Mouse (Mus musculus): ENCODE measurements around the gene Camkk2.

Gene Camkk2

DNA sequence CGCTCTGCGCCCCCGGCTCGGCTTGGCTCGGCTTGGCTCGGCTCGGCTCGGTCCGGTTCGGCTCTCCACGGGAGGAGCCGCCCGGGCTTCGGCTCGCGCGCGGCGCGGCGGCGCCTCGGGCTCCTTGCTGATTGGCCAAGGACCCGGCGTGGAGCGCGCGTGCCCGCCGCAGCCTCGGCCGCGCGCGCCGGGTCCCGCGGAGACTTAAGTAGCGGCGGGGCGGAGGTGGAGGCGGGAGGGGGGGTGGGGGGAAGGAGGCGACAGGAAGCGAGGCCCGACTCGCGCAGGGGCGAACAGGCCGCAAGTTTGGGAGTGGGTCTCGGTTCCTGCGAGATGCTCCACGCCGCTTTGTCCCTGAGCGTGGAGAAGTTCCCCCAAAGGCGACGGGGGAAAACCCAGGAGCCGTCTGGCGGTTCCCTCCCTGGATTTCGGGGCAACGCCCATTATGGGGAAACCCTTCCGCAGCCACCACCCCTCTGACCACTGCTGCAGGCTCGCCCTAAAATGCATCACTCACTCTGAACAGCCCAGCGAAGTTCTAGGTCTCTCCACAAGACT, at the start of gene Camkk2:
Gene Camkk2 (minus strand): TSS at position 133 of the 558 bp plus-strand sequence.
- peak; percentile 78 for DNase-seq (ENCODE audit: low spot score)

DNA sequence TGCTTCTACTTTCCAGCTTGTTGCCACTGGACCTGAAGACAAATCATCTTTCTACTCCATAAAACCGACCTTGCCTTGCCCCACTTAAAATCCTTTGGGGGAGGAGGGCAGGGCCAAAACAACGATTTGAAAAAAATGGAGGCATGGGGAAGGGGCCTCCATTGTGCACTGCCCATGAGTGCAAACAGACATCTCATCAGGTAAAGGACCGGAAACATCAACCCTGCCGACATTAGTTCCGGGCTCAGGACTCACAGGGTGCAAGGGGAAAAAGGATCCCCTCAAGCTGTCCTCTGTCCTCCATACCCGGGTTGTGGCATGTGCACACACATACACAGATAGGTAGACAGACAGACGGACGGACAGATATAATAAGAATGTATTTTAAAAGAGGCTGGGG, 45.9 kb upstream of the Camkk2 start:
- DNase-seq (ENCODE audit: low spot score) = no peak

DNA sequence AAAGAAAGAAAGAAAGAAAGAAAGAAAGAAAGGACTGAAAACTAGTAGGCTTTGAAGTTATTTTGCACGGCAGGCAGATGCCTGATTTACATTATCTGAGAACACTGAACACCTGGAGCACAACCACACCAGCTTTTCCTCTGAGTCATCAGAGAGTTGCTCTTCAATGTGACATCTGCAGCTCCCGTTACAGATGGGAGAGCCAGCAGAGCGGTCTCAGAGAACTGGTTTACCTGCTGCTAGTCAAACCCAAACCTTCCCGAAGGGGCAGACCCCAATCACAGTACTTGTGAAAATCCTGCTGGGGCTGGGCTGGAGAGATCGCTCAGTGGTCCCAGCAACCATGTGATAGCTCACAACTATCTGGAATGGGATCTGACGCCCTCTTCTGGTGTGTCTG, 45.2 kb upstream of the Camkk2 start:
- DNase-seq (ENCODE audit: low spot score) = no peak

DNA sequence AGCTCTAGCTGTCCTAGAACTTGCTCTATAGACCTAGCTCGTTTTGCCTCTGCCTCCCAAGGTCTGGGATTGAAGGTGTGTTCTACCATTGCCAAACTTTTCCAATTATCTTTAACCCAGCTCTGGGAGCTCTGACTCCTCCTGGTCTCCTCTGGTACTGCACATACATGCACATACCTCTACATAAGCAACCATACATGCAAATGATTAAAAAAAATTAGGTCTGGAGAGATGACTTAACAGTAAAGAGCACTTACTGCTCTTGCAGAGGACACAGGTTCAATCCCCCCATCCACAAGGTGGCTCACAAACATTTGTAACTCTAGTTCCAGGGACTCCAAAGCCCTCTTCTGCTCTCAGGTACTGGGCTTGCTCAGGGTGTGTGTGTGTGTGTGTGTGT, 44.8 kb upstream of the Camkk2 start:
- no peak for DNase-seq (ENCODE audit: low spot score)

DNA sequence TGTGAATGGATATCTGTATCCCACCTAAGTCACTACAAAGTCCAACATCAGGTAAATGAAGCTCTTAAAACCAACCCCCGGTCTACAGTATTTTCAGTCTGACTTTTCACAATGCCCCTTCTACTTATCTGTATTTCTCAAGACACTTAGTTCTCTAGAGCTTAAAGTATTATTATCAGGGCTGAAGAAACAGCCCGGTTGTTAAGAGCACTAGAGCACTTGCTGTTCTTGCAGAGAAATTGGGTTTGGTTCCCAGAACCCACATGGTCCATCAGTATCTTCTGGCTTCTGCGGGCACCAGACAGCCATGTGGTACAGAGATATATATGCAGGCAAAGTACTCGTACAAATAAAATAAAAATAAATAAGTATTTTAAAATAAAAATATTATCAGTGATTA, 43.2 kb upstream of the Camkk2 start:
- DNase-seq (ENCODE audit: low spot score) = no peak

DNA sequence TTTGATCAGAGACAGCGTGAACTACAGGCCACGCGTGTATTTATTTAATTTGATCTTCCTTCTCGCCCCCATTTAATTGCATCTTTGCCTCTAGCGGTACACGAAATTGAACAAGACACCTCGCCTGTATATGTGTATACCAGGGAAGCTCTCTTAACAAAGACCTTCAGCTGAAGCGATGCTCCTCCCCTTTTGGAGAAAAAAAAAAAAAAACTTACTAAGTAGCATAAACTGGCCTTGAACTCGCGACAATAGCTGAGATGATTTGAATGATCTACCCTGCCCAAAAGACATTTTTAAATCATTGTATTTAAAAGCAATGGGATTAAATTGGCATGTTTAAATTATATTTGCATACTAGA, 42.3 kb upstream of the Camkk2 start:
- no peak for DNase-seq (ENCODE audit: low spot score)

DNA sequence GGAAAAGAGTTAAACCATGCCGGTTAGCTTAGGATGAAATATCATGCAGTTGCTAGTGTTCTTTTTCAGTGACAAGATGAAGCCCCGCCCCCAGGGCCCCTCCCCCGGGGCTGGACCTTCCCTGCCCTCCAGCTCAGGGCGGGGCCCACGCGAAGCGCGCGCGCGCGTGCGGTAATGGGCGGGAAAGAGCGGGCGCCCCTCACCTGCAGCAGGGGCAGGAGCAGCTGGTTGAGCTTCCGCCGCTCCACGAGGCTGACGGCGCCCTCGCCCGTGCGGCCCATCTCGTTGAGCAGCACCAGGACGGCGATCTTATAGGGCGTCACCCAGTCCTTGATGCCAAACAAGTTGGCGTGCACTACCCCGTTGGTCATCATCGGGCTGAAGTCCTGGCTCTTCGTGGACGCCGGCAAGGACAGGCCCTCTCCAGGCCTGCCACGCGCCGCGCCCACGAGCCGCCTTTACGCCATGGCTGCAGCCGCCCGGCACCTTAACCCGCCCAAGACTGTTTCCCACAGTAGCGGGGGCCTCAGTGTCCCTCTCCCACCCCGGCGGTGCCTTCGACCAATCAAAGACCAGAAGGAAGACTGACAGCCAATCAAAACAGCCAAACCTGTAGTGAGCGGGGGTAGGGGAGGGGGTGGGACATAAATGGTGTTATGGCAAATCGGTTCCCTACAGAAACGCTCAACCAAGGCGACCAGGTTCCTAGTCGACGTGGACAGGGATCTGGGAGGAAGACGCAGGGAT, 41.7 kb upstream of the Camkk2 start, which contains the start of gene Anapc5:
Gene Anapc5 (minus strand): TSS at position 563 of the 747 bp plus-strand sequence.
- DNase-seq (ENCODE audit: low spot score) = peak; percentile 92

DNA sequence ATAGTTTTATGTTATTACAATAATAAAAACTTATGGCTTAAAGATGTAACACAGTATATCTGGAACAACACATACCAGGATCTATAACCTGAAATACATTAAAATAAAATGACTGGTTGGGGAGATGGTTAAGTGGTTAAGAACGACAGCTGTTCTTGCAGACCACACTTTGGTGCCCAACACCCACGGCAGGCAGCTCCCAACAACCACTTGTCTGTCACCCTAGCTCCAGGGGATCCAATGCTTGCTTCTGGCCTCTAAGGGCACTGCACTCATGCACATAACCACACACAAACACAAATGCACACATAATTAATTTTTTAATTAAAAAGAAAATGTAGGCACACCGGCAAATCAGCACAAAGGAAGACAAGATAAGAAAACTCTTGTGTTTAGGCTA, 33.5 kb upstream of the Camkk2 start:
- no peak for DNase-seq (ENCODE audit: low spot score)

DNA sequence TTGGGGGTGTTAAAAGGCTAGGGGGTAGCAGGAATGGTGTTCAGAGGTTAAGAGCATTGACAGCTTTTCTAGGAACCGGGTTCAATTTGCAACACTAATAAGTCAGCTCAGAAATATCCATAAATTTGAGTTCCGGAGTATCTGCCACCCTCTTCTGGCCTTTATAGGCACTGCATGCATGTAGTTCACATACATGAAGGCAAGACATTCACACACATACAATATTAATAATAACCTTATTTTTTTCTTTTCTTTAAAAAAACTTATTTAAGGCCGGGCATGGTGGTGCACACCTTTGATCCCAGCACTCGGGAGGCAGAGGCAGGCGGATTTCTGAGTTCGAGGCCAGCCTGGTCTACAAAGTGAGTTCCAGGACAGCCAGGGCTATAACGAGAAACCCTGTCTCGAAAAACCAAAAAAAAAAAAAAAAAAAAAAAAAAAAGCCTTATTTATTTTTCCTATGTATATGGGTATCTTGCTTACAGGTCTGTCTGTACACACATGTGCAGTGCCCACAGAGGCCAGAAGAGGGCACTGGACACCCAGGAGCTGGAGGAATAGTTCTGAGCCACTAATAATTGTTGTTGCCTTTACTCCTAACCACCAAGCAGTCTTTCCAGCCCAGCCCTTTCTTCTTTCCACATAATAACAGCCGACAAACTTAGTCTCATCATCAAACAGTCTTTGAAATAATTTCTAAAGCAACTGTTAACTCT, 32.3 kb upstream of the Camkk2 start:
- DNase-seq (ENCODE audit: low spot score) = peak; percentile 50

DNA sequence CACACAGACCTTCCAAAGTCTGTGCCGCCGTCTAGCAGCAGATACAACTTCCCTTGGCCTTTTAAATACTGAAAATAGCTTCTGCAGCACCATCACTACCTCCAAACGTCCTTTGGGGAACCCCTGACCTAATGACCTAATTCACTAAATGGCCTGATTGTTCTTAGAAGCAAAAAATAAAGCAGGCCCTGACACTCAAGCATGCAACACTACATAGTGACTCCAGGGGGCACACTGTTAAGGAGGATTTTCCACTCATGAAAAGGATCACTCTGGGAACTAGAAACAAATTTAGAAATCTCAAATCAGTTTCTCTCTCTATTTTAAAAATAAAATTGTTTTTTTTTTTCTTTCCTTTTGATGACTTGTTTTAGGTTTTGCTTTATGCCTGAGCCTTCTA, 26.3 kb upstream of the Camkk2 start:
- no peak for DNase-seq (ENCODE audit: low spot score)

DNA sequence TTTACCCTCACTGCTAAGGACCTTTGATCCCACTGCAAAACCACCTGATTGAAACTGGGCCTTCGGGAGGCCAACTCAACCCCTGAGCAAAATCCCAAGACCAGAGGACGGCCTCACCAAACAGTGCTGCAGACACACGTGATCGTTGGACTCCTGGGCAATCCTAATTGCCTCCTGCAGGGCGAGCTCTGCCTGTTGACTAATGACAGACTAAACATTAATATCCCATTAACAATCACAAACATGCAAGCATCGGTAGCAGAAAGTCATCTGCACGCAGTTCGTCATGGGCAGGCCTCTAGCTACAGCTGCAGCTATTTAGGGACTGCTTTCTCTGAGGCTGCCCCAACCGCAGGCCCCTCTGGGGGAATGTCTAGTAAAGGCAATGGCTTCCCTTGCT, 23.5 kb upstream of the Camkk2 start:
- peak; percentile 36 for DNase-seq (ENCODE audit: low spot score)

DNA sequence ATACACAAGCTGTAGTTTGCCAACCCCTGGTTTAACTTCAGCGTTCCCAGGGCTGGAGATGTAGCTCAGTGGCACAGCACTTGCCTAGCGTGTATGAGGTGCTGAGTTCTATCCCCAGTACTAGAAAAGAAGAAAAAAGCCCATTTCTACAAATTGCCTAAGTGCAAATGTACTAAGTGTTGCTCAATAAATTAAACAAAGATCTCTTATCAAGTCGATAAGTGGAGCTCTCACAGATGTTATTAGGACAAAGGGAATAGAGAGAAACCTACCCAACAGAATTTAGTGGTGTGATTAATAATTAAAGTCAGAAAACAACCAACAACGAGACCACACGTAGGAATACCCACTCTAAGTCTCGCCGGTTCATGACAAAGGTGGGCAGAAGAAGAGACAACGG, 22.5 kb upstream of the Camkk2 start:
- DNase-seq (ENCODE audit: low spot score) = no peak

DNA sequence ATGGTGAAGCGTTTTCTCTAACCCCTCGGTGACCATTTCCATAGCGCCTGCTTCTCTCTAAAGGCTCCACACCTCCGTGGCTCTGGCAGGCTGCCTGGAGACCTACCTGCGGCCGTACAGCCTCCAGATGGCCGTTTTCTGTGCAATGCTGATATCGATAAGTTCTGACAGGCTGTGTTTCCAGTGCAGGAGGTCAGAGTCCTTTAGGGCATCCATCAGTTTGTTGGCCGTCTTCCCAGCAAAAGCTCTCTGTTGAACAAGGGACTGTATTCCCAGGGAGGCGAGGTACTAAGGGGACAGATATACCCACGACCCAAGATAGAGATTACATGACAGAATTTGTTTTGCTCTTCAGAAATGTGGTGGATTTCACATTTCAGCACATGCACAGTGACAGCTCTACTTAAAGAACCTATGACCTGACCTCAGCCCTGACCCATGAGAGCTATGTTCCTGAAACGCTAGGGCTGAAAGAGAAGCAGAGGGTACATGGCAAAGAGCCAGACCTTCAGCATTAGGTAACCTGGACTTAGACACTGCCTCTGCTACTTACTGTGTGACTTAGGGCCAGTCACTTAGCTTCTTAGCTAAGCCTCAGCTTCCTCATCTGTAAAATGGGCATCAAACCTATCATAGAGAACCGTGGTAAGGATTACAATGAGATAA, 21.3 kb upstream of the Camkk2 start:
- DNase-seq (ENCODE audit: low spot score) = no peak

DNA sequence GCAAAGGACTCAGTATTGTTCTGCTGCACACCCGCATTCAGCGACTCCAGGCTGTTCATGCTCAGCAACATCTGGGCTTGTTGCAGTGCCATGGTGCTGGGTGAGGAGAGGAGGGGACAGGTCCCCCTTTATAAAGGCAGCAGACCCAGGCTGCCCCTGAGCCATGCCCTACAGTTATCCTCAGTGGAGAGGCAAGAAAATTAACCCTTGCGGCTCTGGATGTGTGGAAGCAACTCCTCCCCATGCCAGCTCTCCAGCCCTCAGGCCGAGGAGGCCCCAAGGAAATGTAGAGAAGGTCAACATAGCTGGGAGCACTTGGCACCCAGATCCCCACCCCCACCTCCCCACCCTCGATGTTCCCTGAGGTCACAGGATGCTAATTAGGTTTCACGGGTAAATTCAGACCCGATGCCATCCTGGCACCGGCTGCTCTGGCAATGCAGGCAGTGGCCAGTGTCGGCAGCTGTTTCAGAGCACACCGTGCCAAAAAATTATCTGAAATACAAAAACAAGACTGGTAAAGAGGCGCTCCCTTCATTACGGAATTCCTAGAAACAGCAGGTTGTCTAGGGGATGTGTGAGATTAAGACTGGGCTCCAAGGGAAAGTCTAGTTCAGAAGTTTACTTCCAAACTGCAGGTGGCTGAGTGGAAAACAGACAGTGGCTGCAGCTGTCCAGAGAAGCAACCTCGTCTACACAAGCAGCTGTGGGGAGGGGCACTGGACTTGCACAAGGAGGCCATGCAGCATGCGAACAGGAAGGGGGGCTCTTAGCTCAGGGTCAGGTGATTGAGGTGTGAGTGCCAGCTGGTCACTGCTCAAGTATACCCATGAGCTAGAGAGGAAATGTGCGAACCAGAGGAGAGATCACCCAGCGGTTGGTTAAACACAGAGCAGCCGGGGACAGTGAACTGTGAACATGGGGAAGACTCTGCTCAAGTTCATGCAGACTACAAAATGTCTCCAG, 20.5 kb upstream of the Camkk2 start:
- peak; percentile 64 for DNase-seq (ENCODE audit: low spot score)

DNA sequence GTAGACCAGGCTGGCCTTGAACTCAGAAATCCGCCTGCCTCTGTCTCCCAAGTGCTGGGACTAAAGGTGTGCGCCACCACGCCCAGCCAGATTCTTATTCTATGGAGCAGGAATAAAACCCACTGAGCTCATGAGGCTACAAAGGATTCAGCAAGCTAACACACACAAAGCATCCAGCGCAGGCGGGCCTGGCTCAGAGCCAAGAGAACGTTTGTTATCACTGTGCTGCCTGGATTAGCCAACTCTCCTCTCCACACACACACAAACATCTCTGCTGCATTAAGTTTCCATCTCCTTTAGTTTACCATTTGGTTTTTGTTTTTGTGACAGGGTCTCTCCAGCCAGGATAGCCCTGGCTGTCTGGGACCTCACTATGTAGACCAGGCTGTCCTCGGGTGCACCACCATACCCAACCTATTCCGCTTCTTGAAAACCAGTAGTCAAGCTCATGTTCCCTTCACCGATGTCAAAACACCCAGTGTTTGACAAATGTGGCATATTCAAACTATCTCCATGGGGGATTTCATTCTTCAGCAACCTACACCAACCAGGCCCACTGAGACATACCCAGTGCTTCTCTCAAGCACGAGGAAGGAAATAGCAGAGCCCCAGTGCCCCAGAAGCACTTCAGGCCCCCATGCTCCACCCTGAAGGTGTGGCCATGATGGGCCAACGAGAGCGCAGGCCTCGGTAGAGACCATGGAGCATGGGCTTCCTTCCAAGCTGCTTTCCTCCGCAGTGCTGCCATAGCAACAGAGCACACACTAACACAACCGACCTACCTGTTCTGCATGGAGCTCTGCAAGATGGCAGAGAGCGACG, 19.6 kb upstream of the Camkk2 start:
- DNase-seq (ENCODE audit: low spot score) = peak; percentile 69

DNA sequence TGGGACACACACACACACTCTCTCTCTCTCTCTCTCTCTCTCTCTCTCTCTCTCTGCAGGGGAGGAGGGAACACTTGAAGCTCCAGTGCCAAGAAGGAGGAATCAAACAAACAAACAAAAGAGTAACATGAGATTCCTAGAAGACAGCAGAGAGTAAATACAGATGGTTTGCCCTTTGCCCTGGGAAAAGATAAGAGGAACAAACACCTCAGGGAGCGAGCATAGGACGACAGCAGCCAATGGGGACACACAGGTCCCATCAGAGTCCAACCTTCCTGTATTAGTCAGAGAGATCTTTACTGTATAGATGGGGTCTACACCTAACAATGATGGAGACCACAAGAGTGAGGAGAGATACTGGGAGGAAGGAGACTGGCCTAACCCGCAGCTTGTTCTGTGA, 18.7 kb upstream of the Camkk2 start:
- no peak for DNase-seq (ENCODE audit: low spot score)

DNA sequence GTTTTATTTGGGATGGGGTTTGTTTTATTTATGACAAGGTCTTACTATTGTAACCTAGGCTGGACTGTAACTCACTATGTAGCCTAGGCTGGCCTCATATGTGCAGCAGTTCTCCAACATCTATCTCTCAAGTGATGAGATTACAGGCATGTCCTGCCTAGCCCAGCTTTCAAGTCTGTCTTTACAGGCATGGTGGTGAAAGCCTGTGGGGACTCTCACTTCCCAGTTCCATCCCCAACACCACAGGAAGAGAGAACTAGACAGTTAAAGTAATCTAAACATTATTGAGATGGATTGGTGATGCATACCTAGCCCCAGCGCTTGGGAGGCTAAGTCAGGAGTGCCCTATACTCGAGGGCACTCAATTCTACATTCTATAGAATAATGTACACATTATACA, 9.5 kb upstream of the Camkk2 start:
- no peak for DNase-seq (ENCODE audit: low spot score)

DNA sequence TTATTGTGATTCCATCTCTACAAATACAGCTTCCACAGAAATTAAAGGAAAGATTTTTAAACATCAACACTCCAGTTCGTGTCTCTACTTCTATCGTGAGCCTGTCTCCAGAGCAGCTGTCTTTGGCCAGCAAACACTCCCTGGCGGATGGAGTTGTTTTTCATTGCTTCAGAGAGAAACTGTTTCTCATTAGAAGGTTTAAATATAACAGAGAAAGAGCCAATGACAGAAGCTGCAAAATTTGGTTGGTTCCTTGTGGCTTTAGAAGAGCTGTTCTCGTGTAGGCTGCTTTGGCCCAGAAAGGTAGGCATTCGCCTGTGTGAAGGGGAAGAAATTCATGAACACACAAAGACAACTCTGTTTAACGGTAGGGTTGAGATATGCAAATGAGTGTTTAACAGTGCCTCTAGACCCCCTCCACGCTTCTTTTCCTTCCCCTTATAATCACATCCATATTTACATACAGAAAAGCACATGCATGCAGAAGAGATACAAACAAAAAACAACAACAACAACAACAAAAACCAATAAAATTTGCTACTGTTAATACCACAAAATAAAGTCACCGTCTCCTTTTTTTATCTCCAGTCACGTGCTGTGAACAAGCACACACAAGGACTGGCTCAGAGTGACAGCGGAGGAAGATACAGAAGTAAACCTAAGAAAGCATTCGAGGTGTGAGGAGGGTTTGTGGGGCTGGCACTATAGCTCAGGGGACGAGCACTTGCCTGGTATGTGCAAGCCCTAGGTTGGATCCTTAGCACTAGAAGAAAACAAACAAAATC, 7.0 kb upstream of the Camkk2 start:
- DNase-seq (ENCODE audit: low spot score) = no peak

DNA sequence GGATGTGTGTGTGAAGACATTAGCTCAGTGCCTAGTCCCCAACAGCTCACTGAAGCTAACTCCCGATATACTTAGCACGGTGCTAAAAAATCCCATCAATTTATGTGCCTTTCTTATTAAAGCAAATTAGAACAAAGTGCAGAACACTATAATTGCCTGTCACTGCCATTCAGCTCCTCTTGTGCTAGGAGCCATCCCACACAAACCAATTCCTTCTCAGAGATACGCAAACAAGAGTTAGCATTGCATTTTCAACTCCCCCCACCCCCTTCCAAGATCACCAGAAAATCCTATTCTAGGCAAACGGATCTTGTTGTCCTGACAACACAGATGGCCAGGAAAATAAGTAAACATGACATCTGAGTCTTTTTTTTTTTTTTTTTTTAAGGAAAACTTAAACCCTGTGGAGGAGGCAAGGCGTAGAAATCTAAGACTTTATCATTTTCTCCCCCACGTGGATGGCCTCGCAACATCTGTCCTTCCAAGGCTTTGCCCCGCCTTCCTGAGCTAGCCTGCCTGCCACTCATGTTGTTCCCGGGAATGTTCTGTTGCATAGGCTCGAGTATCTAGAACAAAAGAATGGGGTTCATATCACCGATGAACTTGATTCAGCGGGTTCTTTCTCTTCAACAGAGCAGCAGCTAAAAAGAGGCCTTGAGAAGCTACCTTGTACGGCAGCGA, 4.7 kb upstream of the Camkk2 start:
- no peak for DNase-seq (ENCODE audit: low spot score)

Data from MN1 (cell line).